Mouse (Mus musculus): Measurements from ENCODE around the gene Zfp1. TPM values are rescaled to one million over a fixed set of nuclear protein-coding genes. Genes with fewer than 3 reads are reported as not detected.

Gene Zfp1
- polyA plus RNA-seq (2015; fragmentation: Nextera tagmentation; extraction: Ambion mirVana) = 13.1 and 15.6 TPM in 2 replicates

DNA sequence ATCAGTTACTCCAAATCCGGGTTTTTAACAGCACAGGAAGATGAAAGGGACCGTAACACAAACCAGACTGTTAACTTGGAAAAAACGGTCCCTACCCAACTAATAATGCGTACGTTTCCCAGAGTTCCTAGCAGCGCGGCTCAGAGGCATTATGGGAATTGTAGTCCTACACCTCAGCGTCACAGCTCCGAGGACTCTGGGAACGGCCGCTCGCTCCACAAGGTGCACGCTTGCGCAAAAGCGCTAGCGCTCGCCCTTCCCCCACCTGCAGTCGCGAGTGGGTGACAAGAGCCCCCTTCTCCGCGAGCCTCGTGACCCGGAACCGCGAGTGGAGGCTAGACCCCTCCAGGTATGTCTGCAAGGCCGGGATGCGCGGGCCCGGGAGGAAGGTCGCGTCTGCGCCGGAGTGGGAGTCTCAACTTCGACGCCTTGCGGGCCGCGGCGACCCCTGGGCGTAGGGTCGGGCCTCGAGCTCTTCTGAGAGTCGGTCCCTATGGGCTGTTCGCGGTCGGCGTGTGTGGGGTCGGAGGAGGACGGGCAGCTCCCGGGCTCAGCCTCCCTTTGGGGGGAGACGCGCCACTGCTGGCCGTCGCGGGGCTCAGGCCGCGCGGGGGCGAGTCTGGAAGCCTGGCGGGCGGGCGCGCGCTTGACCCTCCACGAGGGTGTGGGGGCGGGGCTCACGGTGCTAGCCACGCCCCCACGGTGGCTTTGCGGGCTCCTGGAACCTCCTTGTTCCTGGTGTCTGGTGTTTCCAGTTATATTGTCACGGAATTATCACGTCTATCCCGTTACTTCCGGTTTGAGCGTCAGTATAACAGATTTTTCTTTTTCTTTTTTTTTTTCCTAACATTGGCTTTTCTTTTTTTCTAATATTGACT, at the start of gene Zfp1:
Gene Zfp1 (plus strand): TSS at position 138 of the 878 bp plus-strand sequence.

DNA sequence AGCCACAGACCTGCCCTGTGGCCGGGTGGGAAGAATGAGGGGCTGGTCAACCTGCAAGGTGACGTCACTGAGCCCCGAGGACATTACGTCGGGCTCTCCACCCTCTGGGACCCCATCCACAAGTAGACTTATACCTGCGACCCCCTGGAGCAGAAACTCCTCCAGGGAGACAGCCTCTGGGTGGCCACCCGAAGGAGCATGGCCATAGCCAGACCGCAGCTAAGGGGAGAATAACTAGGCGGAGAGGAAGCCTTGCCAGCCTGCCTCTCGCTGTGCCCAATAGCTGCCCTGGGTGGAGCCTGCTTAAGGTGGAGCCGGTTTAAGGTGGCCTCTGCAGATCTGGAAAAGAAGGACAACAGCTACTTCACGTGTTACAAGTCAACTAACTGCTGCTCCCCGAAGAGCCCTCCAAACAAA, 13.1 kb upstream of the Zfp1 start, which contains the start of gene Ldhd:
Gene Ldhd (minus strand): TSS at position 270 of the 417 bp plus-strand sequence.

DNA sequence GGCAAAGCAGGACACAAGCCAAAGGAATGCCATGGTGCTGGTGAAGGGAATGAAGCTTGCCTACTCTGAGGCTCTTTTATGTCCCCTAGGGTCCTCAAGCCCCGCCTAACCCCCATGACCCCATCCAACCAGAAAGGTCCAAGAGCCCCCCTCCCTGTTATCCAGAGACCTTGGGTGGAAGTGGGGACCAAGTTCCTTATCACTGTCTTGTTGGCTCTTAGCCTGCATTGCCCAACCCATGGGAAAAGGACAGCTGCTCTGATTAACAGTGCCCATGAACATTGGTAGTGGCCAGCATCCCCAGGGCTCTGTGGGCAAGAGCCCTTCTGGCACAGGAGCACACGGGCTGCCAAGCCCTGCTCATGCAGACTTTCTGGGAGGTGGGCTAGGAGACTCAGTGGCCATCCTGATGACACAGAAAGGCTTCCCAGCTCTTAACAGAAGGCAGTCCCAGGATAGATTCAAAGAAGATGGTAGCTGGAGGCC, 47.8 kb downstream of the Zfp1 start, which contains the start of gene Ctrb1:
Gene Ctrb1 (minus strand): TSS at position 51 of the 486 bp plus-strand sequence.

Small RNA genes lying within 50 kb of the gene (microRNA-seq; reads per million reads assigned to microRNA genes)
- gene Mir7076 (ENCODE audit: borderline replicate concordance, insufficient number of aligned reads) = not detected

Other genes starting within 250 kb of the Zfp1 start
- 0.14 TPM in 1 of 2 replicates, not detected in the other for gene Fa2h, start 249.6 kb upstream of the Zfp1 start, polyA plus RNA-seq (2015; fragmentation: Nextera tagmentation; extraction: Ambion mirVana)
- 3.1 and 4.4 TPM in 2 replicates for gene Wdr59, start 121.3 kb upstream of the Zfp1 start, polyA plus RNA-seq (2015; fragmentation: Nextera tagmentation; extraction: Ambion mirVana)
- gene Znrf1, start 107.3 kb upstream of the Zfp1 start, polyA plus RNA-seq (2015; fragmentation: Nextera tagmentation; extraction: Ambion mirVana) = 26.8 and 27.8 TPM in 2 replicates
- 6.5 and 18.2 TPM in 2 replicates for gene Ldhd, start 13.0 kb upstream of the Zfp1 start, polyA plus RNA-seq (2015; fragmentation: Nextera tagmentation; extraction: Ambion mirVana)
- 0.30 and 0.58 TPM in 2 replicates for gene Ctrb1, start 47.6 kb downstream of the Zfp1 start, polyA plus RNA-seq (2015; fragmentation: Nextera tagmentation; extraction: Ambion mirVana)
- gene Bcar1, start 100.4 kb downstream of the Zfp1 start, polyA plus RNA-seq (2015; fragmentation: Nextera tagmentation; extraction: Ambion mirVana) = 26.1 and 47.7 TPM in 2 replicates
- 182 and 214 TPM in 2 replicates for gene Cfdp1, start 210.9 kb downstream of the Zfp1 start, polyA plus RNA-seq (2015; fragmentation: Nextera tagmentation; extraction: Ambion mirVana)
- 3.3 and 4.4 TPM in 2 replicates for gene Tmem170, start 233.3 kb downstream of the Zfp1 start, polyA plus RNA-seq (2015; fragmentation: Nextera tagmentation; extraction: Ambion mirVana)

Data from adrenal gland, postnatal 0 days (tissue).